Mouse (Mus musculus): ENCODE data around the gene Vmn2r65.

Vmn2r65 gene

DNA sequence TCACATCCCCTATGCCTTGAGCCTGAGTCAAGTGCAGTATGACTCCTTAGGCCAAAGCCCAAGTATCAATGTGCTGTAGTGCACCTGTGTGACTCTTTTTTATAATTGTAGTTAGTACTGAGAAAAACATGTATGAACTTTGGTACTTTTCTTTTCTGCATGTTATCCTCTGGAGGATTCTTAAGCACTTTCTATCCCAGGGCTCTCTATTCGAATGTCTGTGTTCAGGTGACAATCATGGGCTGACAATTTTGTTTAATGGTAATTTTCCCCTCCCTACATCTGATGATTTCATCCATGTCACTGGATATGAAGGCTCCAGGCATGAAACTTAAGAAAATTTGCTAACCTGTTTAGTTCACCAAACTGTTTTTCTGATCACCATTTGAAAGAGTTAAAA lies at the start of gene Vmn2r65:
Vmn2r65 (minus strand) TSS at position 101 of the 400 bp plus-strand sequence.
- DNase-seq, result no peak

DNA sequence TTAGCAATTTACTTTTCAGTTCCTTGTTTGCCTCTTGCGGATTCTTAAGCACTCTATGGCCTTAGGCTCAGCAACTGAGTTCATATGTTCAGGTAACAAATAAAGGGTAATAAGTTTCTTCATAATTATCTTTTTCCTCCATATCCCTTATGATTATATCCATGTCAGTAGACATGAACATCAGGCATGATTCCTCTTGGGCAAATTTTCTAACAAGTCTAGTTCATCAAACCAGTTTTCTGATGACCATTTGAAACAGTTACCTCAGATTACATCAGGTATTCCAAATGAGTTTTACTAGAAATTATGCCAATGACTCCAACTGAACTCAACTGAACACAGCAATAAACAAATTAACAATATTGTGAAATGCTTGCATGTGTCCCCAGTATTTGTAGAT lies 48.3 kb upstream of the Vmn2r65 start, which contains the start of gene Vmn2r66:
Vmn2r66 (minus strand) TSS at position 101 of the 400 bp plus-strand sequence.
- DNase-seq, result no peak

DNA sequence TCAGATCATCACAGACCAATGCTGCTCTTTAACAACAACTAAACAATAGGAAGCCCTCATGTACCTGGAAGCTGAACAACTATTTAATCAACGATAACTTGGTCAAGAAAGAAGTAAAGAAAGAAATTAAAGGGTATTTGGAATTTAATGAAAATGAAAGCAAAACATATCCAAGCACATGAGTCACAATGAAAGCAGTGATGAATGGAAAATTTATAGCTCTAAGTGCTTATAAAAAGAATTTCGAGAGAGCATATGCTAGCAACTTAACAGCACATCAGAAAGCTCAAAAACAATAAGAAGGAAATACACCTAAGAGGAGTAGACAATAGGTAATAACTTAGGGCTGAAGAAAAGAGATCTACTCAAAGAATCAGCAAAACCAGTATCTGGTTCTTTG lies 32.8 kb upstream of the Vmn2r65 start:
- no peak for DNase-seq
